Mouse (Mus musculus) intestine, embryonic 16.5 days (tissue): ENCODE measurements around the gene 2900026A02Rik. TPM values are rescaled to one million over a fixed set of nuclear protein-coding genes. Genes with fewer than 3 reads are reported as not detected.
A peak's percentile ranks its signal among the peaks of the same experiment; 100 is the strongest.
"Not testable (repeated sequence)": the region's sequence is repeated elsewhere in the genome, so short reads cannot be mapped to it uniquely, and the experiment has no call there.

ENCODE experiments used
- ATAC-seq: fragments of 200-750 bp; cut with Nextera tagmentation; 2 replicates; pipeline ENCODE4 v1.8.0; 2017; ENCODE audit warnings: moderate TSS enrichment, moderate library complexity
- H3K27ac ChIP-seq: fragments of 300-500 bp; sonication (generic); 2 replicates; pipeline ENCODE4 v1.5.1; 2014; ENCODE audit warnings: mild to moderate bottlenecking, low read length
- H3K27me3 ChIP-seq: fragments of 300-500 bp; sonication (generic); replicated peaks from 2 replicates; pipeline ENCODE4 v1.6.1; 2014; ENCODE audit warnings: low read length, control low read depth, mixed read lengths; ENCODE audit not compliant: control insufficient read depth, insufficient read depth
- H3K36me3 ChIP-seq: fragments of 300-500 bp; sonication (generic); 2 replicates; pipeline ENCODE4 v1.6.1; 2014; ENCODE audit warnings: low read length, control low read depth; ENCODE audit not compliant: control insufficient read depth, insufficient read depth
- H3K4me1 ChIP-seq: fragments of 300-500 bp; sonication (generic); 2 replicates; pipeline ENCODE4 v1.6.1; 2014; ENCODE audit warnings: low read length, control low read depth, mixed read lengths; ENCODE audit not compliant: control insufficient read depth, insufficient read depth
- H3K4me2 ChIP-seq: fragments of 300-500 bp; sonication (generic); 2 replicates; pipeline ENCODE4 v1.6.1; 2014; ENCODE audit warnings: low read depth, low read length, control low read depth
- H3K4me3 ChIP-seq: fragments of 300-500 bp; sonication (generic); 2 replicates; pipeline ENCODE4 v1.5.1; 2014; ENCODE audit warnings: mild to moderate bottlenecking, low read length
- H3K9ac ChIP-seq: fragments of 300-500 bp; sonication (generic); 2 replicates; pipeline ENCODE4 v1.6.1; 2014; ENCODE audit warnings: low read depth, low read length
- H3K9me3 ChIP-seq: fragments of 300-500 bp; sonication (generic); 2 replicates; pipeline ENCODE4 v1.6.1; 2016; ENCODE audit warnings: low read length, control low read depth; ENCODE audit not compliant: control insufficient read depth
- WGBS: fragments of 180-500 bp; shearing (Covaris S2); extraction: QIAGEN DNeasy Blood & Tissue Kit; methylation state at CpG from one replicate; pipeline ENCODE4 v1.1.7; 2014; 5-methylcytosine and 5-hydroxymethylcytosine counted together
- polyA plus RNA-seq: library from polyadenylated mRNA; unstranded; fragments of >200 nt; fragmentation: Nextera tagmentation; extraction: Ambion mirVana; gene quantifications from 2 replicates; pipeline ENCODE4 v1.2.1, GENCODE M21; 2015

2900026A02Rik gene
- polyA plus RNA-seq, 1 experiment from 2014 or later, result 8.3 TPM

DNA sequence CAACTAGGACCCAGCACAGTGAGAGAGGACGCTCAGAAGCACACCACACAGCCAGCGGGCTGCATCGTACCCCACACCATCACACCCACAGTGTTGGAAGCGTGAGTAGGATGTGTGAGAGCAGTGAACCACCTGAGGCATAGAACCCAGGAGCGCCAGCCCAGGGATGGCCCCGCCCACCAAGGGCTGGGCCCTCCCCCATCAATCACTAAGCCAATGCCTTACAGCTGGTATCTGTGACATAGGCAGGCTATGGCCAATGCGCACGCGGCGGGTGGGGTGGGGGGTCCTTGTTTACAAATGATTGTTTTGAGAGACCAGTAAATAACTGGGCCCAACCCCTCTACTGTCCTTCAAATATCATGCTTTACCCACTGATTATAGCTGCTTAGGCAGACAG, 105.1 kb downstream of the 2900026A02Rik start:
- Histone ChIP-seq H3K36me3 (no peaks in the 10 kb centered on the region), H3K4me2 (no peak overlapping the region), H3K4me3 (no peak overlapping the region), H3K9ac (no peak overlapping the region), H3K27me3 (no peaks in the 10 kb centered on the region), H3K4me1 (peaks cover 57% of the 10 kb centered on the region), H3K27ac (no peak overlapping the region; the same call in 1 of the 2 replicates), H3K9me3 (no peaks in the 10 kb centered on the region)
- 67% methylated on average over 10 of the region's 10 CpGs for WGBS
- ATAC-seq, result no peak

DNA sequence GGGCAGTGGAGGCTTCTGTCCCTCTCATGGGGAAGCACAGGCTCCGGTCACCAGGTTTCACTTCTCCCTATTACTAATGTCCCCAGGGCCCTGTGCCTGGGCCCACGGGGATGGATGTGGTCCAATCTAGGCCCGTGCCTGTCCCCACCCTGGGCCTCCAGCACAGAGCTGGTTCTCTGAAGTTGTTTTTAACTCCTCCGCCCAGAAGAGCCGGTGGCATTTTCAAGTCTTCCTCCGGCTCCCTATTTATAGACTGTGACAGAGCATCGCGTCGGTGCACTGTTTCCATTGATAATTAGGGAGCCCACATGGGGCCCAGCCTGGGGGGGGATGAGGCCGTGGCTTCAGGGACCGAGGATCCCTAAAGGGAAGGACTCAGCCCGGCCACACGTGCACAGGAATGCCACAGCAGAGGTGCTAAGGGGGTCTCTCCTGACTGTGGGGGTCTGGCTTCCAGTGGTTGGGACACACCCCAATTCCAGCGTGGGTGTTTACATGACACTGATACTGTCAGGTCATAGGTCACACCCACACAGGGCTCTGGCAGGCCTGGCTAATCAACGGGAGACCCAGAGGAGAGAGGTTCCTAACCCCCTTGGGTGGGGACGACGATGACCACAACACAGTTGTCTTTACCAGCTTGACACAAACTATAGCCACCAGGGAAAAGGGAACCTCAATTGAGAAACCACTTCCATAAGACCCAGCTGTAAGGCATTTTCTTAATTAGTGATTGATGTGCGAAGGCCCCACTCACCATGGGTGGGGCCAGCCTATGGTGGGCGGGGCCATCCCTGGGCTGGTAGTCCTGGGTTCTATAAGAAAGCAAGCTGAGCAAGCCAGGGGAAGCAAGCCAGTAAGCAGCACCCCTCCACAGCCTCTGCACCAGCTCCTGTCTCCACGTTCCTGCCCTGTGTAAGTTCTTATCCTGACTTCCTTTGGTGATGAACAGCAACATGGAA, 106.5 kb downstream of the 2900026A02Rik start:
- Histone ChIP-seq H3K27me3 (no peaks in the 10 kb centered on the region), H3K27ac (peak overlapping the region; percentile 72), H3K4me3 (no peak overlapping the region), H3K9me3 (no peaks in the 10 kb centered on the region), H3K4me2 (no peak overlapping the region), H3K9ac (peak overlapping the region; percentile 38), H3K4me1 (peaks cover 56% of the 10 kb centered on the region), H3K36me3 (no peaks in the 10 kb centered on the region)
- ATAC-seq, result no peak
- 33% methylated on average over 20 of the region's 20 CpGs for WGBS

DNA sequence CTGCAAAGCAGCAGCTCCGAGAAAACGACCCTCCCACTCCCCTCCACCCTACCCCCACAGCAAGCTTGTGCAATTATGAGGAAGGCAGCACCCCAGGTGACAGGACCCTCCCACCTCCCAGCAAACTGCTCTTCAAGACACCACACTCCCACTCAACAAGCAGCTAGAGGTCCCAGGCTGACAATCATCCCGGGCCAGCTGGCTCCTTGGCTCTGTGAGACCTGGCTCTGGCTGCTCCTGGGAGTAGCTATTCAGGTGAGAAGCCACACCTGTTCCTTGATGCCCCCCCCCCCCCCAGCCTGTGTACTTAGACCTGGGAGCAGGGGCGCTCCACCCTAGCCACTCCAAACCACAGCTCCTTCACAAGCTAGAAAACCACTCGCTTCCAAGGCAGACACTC, 107.9 kb downstream of the 2900026A02Rik start:
- Histone ChIP-seq H3K4me3 (no peak overlapping the region), H3K36me3 (no peaks in the 10 kb centered on the region), H3K9ac (peak overlapping the region; percentile 7; the same call in 1 of the 2 replicates), H3K27ac (peak overlapping the region; percentile 73), H3K4me1 (peaks cover 54% of the 10 kb centered on the region), H3K4me2 (no peak overlapping the region), H3K9me3 (no peaks in the 10 kb centered on the region), H3K27me3 (no peaks in the 10 kb centered on the region)
- ATAC-seq, result peak; percentile 80
- WGBS, result 26% methylated on average over 5 of the region's 5 CpGs

DNA sequence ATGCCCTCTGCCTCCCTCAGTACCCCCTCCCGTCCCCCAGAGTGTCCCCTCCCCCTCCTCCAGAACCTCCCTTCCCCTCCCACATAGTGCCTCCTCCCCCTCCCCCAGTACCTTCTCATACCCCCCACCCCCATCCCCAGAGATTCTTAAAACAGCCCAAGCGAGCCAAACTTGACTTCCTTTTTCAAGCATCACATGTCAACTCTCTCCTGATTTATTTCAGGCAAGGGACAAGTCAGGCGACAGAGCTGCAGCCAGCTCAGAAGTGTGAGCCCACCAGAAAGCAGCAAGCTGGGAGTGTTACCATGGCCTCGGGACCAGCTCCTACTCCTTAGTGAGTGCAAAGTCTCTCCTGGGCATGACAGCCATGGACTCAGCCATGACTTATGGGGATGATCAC, 109.7 kb downstream of the 2900026A02Rik start:
- H3K4me3 ChIP-seq, result no peak overlapping the region
- no peaks in the 10 kb centered on the region for H3K36me3 ChIP-seq
- no peak overlapping the region for H3K27ac ChIP-seq
- H3K4me1 ChIP-seq, result peaks cover 55% of the 10 kb centered on the region
- H3K4me2 ChIP-seq, result no peak overlapping the region
- WGBS, result 26% methylated on average over 4 of the region's 4 CpGs
- H3K9me3 ChIP-seq, result no peaks in the 10 kb centered on the region
- ATAC-seq, result no peak
- H3K27me3 ChIP-seq, result no peaks in the 10 kb centered on the region
- no peak overlapping the region for H3K9ac ChIP-seq

DNA sequence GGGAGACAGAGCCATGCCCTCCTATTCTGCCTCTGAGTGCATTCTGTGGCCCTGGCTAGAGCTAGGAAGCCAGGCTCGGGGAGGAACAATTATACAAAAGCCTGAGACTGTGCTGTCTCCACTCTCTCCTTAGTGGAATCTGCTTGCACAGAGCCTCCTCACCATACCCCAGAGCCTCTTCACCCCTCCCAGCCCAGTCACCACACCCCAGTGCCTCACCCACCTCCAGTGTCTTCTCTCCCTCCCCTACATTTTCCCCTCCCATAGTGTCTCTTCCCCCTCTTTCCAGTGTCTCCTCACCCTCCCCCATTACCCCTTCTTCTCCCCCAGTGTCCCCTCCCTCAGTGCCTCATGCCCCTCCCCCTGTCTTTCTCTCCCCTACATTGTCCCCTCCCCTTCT, 110.1 kb downstream of the 2900026A02Rik start:
- peak overlapping the region; percentile 57 for H3K27ac ChIP-seq
- H3K36me3 ChIP-seq, result no peaks in the 10 kb centered on the region
- H3K9me3 ChIP-seq, result no peaks in the 10 kb centered on the region
- H3K4me3 ChIP-seq, result no peak overlapping the region
- H3K4me1 ChIP-seq, result peaks cover 55% of the 10 kb centered on the region
- H3K4me2 ChIP-seq, result no peak overlapping the region
- 8% methylated on average over 1 of the region's 1 CpGs for WGBS
- H3K9ac ChIP-seq, result no peak overlapping the region; the same call in 1 of the 2 replicates
- H3K27me3 ChIP-seq, result no peaks in the 10 kb centered on the region
- 0 out of 2 replicates have a peak, but pooled peaks have one; percentile 14 for ATAC-seq

DNA sequence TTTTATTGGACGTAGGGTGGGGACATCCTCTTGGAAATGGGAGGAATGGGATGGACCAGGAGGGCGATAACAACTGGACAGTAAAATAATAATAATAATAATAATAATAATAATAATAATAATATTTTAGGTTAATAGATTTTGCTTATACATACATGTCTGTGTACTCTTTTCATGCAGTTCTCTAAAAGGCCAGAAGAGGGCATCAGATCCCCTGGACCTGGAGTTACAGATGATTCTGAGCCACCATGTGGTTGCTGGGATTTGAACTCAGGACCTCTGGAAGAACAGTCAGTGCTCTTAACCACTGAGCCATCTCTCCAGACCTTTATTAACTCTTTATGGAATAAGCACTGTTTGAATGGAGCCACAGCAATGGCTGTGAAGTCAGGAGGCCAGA, 111.4 kb downstream of the 2900026A02Rik start:
- H3K4me2 ChIP-seq, H3K9me3 ChIP-seq, H3K27me3 ChIP-seq, H3K4me3 ChIP-seq, H3K27ac ChIP-seq, ATAC-seq, H3K36me3 ChIP-seq, H3K9ac ChIP-seq: not testable (repeated sequence)
- 84% methylated on average over 2 of the region's 2 CpGs for WGBS
- peaks cover 44% of the 10 kb centered on the region for H3K4me1 ChIP-seq

DNA sequence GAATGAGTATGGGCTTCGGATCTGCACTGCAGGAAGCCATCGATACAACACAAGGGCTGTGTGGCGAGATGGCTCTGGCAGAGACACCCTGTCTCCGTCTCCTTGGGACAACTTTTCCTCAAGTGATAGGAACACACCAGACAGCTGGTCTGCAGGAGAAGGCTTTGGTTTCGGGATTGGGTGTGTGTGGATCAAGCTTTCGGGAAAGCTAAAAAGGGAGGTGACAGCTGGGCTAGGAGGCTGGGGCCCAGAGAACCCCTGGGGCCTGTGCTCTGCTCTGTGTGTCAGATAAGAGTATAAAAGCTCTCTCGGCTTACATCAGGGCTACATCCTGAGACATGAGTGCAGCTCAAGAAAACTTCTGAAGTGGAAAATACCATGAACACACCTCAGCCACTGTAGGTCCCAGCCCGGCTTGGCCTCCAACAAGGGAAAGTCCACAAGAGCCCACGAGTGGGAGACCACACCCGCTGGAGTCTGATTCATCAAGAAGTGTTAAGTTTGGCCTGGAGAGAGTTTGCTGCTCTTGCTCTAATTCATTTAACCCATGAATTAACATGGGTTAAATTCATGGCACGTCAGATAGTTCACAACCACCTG, 112.8 kb downstream of the 2900026A02Rik start:
- Histone ChIP-seq H3K4me3 (no peak overlapping the region), H3K9ac (no peak overlapping the region; the same call in 1 of the 2 replicates), H3K4me1 (peaks cover 30% of the 10 kb centered on the region), H3K9me3 (no peaks in the 10 kb centered on the region), H3K36me3 (no peaks in the 10 kb centered on the region), H3K27me3 (no peaks in the 10 kb centered on the region), H3K4me2 (no peak overlapping the region), H3K27ac (no peak overlapping the region)
- peak; percentile 21; the same call in 1 of the 2 replicates for ATAC-seq
- WGBS, result 74% methylated on average over 11 of the region's 11 CpGs

DNA sequence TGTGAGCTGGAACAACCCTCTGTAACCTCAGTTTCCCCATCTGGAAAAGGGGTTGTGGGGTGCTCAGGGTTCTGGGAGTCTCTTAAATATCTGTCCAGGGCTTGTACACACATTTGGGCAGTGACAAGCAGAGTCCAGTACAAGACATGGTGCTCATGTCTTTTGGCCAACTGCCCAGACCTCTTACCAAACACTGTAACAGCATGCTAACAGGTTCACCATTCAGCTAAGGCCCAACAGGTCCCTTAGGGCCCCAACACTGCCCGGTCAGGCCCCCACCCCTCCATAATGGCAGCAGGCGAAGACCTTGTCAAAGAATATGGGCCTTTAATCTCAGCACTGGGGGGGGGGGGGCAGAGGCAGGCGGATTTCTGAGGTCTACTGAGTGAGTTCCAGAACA, 113.3 kb downstream of the 2900026A02Rik start:
- Histone ChIP-seq H3K27me3 (no peaks in the 10 kb centered on the region), H3K9me3 (no peaks in the 10 kb centered on the region), H3K36me3 (no peaks in the 10 kb centered on the region), H3K4me1 (peaks cover 24% of the 10 kb centered on the region), H3K9ac (no peak overlapping the region; the same call in 1 of the 2 replicates), H3K4me2 (no peak overlapping the region), H3K27ac (no peak overlapping the region), H3K4me3 (no peak overlapping the region)
- ATAC-seq, result 0 out of 2 replicates have a peak, but pooled peaks have one; percentile 14
- WGBS, result 63% methylated on average over 3 of the region's 3 CpGs

DNA sequence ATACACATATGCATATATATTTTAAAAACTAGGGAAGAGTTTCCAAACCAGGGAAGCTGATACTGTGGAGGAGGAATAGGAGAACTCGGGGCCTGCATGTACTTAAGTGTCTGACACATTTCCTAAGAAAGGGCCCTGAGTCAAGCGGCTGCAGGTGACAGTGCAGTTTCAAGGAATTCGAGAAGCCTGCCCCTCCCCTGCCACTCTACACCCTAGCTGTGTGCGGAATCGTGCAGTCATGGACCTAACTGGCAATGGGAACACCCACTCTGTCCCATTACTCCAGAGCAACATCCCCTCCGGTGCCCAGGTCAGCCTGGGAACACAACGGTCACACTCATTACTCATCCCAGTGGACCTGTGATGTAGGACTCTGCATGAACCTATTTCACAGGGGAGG, 114.4 kb downstream of the 2900026A02Rik start:
- Histone ChIP-seq H3K4me1 (peaks cover 17% of the 10 kb centered on the region), H3K27ac (no peak overlapping the region), H3K4me3 (no peak overlapping the region), H3K9ac (no peak overlapping the region), H3K9me3 (no peaks in the 10 kb centered on the region), H3K36me3 (no peaks in the 10 kb centered on the region), H3K27me3 (no peaks in the 10 kb centered on the region), H3K4me2 (no peak overlapping the region)
- 73% methylated on average over 7 of the region's 7 CpGs for WGBS
- ATAC-seq, result no peak
